Mouse (Mus musculus) adrenal gland, postnatal 10 days (tissue): ENCODE data around the gene Nat9. TPM values are rescaled to one million over a fixed set of nuclear protein-coding genes. Genes with fewer than 3 reads are reported as not detected.

Source experiments
- DNase-seq: peaks from one replicate; pipeline ENCODE4 v3.0.0; 2021; ENCODE audit warnings: mixed read lengths
- total RNA-seq, 2 experiments: library from RNA; stranded (reverse); gene quantifications; 2 replicates each; pipeline ENCODE4 v1.2.3; 2021

Gene Nat9
- total RNA-seq, 2 experiments from 2014 or later: 27.4 to 28.4 TPM

- no peak for DNase-seq
Measured at GRCm38 (mm10) chr11:115217439-115218410, 30.1 kb upstream of the Nat9 start.

- DNase-seq: no peak
Measured at GRCm38 (mm10) chr11:115215123-115215522, 27.5 kb upstream of the Nat9 start.

GRCm38 (mm10) chr11:115212116-115212515 lies 24.5 kb upstream of the Nat9 start:
- no peak for DNase-seq

GRCm38 (mm10) chr11:115209958-115210357 lies 22.3 kb upstream of the Nat9 start:
- DNase-seq: no peak

GRCm38 (mm10) chr11:115208776-115209732 lies 21.4 kb upstream of the Nat9 start:
- DNase-seq: no peak

- no peak for DNase-seq
Measured at GRCm38 (mm10) chr11:115208126-115208525, 20.5 kb upstream of the Nat9 start.

- DNase-seq: no peak
Measured at GRCm38 (mm10) chr11:115202756-115203155, 15.1 kb upstream of the Nat9 start.

GRCm38 (mm10) chr11:115202316-115202715 lies 14.7 kb upstream of the Nat9 start:
- DNase-seq: peak; percentile 89

- no peak for DNase-seq
Measured at GRCm38 (mm10) chr11:115200520-115200919, 12.9 kb upstream of the Nat9 start.

GRCm38 (mm10) chr11:115198932-115199384 lies 11.3 kb upstream of the Nat9 start:
- DNase-seq: no peak

GRCm38 (mm10) chr11:115197558-115197957 lies 9.9 kb upstream of the Nat9 start:
- no peak for DNase-seq

- DNase-seq: no peak
Measured at GRCm38 (mm10) chr11:115195933-115196332, 8.3 kb upstream of the Nat9 start.

GRCm38 (mm10) chr11:115194693-115195092 lies 7.0 kb upstream of the Nat9 start:
- DNase-seq: no peak

GRCm38 (mm10) chr11:115192180-115192579 lies 4.5 kb upstream of the Nat9 start:
- DNase-seq: peak; percentile 71

GRCm38 (mm10) chr11:115189304-115189703 lies 1.6 kb upstream of the Nat9 start:
- no peak for DNase-seq

- DNase-seq: no peak
Measured at GRCm38 (mm10) chr11:115188539-115189231, 1.0 kb upstream of the Nat9 start.

- peak; percentile 100 for DNase-seq
Measured at GRCm38 (mm10) chr11:115187224-115187639, 427 bp downstream of the Nat9 start, which contains the start of gene Tmem104. TSS of gene Tmem104 (plus strand) at chr11:115187487.

- DNase-seq: no peak
Measured at GRCm38 (mm10) chr11:115184973-115185372, 2.7 kb downstream of the Nat9 start.

GRCm38 (mm10) chr11:115181913-115182638 lies 5.6 kb downstream of the Nat9 start:
- DNase-seq: peak; percentile 93

GRCm38 (mm10) chr11:115179881-115180280 lies 7.8 kb downstream of the Nat9 start:
- peak; percentile 71 for DNase-seq

- DNase-seq: no peak
Measured at GRCm38 (mm10) chr11:115179191-115179590, 8.5 kb downstream of the Nat9 start.
